Mouse (Mus musculus): ENCODE data around the gene St3gal3.

DNA sequence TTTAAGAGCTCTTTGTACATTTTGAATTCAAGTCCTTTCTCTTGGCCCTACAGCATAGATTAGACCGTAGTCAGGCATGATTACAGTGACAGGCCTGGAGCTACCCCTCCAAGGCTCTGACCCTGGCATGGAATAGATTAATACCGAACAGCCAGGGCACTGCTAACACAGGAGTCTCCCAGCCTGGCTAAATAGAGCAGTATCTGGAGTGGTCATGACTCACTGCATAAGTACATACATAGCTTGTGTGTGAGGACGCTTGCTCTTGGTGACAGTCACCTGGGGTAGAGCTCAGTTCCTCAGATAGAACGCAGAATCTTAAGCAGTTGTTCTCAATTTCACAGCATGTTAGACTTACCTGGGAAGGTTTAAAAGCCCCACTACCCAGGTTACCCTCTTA is 112.3 kb downstream of the St3gal3 start:
- TF ChIP-seq CTCF (IDR thresholded peaks at IDR 0.05; ENCODE audit: borderline replicate concordance, extremely low read depth, insufficient read depth, insufficient read length) (no peak), POLR2A (IDR thresholded peaks at IDR 0.05; ENCODE audit: borderline replicate concordance, extremely low read depth, insufficient read depth, insufficient read length, poor library complexity, severe bottlenecking) (no peak)

Measured in brain, embryonic 14.5 days (tissue).